Mouse (Mus musculus) myocyte (in vitro differentiated cells): ENCODE results near the gene Fer1l4.

Source experiments
- CEBPB ChIP-seq: IDR thresholded peaks from 2 replicates; pipeline ENCODE4 v1.6.1; 2011; ENCODE audit warnings: mild to moderate bottlenecking, moderate library complexity; ENCODE audit not compliant: poor library complexity, insufficient read depth, severe bottlenecking
- E2F4 ChIP-seq: IDR thresholded peaks from one replicate; pipeline ENCODE4 v1.6.1; 2011; ENCODE audit warnings: mild to moderate bottlenecking, control low read depth, moderate library complexity; ENCODE audit not compliant: insufficient read depth
- MYOD1 ChIP-seq, 3 experiments: IDR thresholded peaks; one replicate each; pipeline ENCODE4 v1.6.1; 2011; ENCODE audit warnings: control low read depth in 2 of 3, low read depth in 2 of 3, mild to moderate bottlenecking in 2 of 3, moderate library complexity in 1 of 3; ENCODE audit not compliant: insufficient read length in 2 of 3, control insufficient read depth in 1 of 3
- MYOG ChIP-seq, 3 experiments: IDR thresholded peaks; one replicate each; pipeline ENCODE4 v1.6.1; 2011; ENCODE audit warnings: control low read depth in 2 of 3, low read depth in 2 of 3, mild to moderate bottlenecking in 2 of 3; ENCODE audit not compliant: insufficient read length in 2 of 3, control insufficient read depth in 1 of 3, insufficient read depth in 1 of 3
- POLR2A ChIP-seq: IDR thresholded peaks from one replicate; pipeline ENCODE4 v1.6.1; 2011; ENCODE audit warnings: low read depth, mild to moderate bottlenecking, control low read depth, moderate library complexity; ENCODE audit not compliant: insufficient read length
- POLR2AphosphoS2 ChIP-seq: IDR thresholded peaks from one replicate; pipeline ENCODE4 v1.6.1; 2011; ENCODE audit warnings: low read depth, control low read depth; ENCODE audit not compliant: insufficient read length
- TCF12 ChIP-seq: IDR thresholded peaks from one replicate; pipeline ENCODE4 v1.6.1; 2011; ENCODE audit warnings: mild to moderate bottlenecking, control low read depth; ENCODE audit not compliant: poor library complexity, insufficient read depth, severe bottlenecking
- TCF3 ChIP-seq: IDR thresholded peaks from one replicate; pipeline ENCODE4 v1.6.1; 2011; ENCODE audit warnings: low read depth, control low read depth; ENCODE audit not compliant: insufficient read length

- TF ChIP-seq TCF12 (no peak), MYOG (IDR thresholded peaks at IDR 0.05; ENCODE audit: control insufficient read depth in 1 of 3, insufficient read depth in 1 of 3, insufficient read length in 2 of 3, low read depth in 2 of 3) (no peak), E2F4 (no peak), POLR2A (no peak), POLR2AphosphoS2 (no peak), TCF3 (no peak), MYOD1 (IDR thresholded peaks at IDR 0.05; ENCODE audit: control insufficient read depth in 1 of 3, insufficient read length in 2 of 3, low read depth in 2 of 3) (no peak), CEBPB (no peak)
Measured at GRCm38 (mm10) chr2:156039390-156039789, 13.4 kb downstream of the Fer1l4 start.
